22 mouse cellular contexts compared by ENCODE assay signal in the genomic region with DNA sequence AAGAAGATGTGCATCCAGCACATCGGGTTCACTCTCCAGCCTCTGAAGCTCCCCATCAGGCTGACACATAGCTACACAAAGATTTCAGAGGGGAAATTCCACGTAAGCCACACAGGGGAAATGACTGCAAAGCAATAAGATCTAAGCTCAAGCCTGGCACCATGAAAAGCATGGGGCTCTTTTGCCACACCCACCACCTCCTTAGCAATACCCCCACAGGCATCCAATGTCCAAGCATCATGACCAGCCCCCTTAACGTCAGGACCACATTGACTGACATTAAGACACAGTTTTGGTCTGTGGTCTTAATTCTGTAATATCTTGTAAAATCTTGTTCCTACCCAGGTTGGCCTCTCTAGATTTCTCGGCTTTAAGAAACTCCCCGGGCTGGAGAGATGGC. TPM values are rescaled to one million over a fixed set of nuclear protein-coding genes. Genes with fewer than 3 reads are reported as not detected.
DNase-seq lines count a peak whose midpoint lies in the region; ATAC-seq and TF ChIP-seq lines count a peak whose summit lies in the region.
"Had no signal": no experiment of that assay in that cellular context is flagged by ENCODE, and none has a peak within 500 bp of the region (broad histone marks: within the 10 kb centered on the region; RNA-seq: fewer than 3 reads in every experiment).

No protein-coding gene starts in this region.

- H3K9me3 ChIP-seq in midbrain, embryonic 11.5 days (ENCODE audit: control insufficient read depth, low read length): no peaks in the 10 kb centered on the region
- no peaks in the 10 kb centered on the region for H3K9me3 ChIP-seq in midbrain, postnatal 0 days (ENCODE audit: low read length)
- H3K9me3 ChIP-seq: embryonic facial prominence, embryonic 10.5 days; embryonic facial prominence, embryonic 12.5 days; forebrain, embryonic 13.5 days; forebrain, embryonic 15.5 days had no signal

- H3K36me3 ChIP-seq in midbrain, embryonic 11.5 days (ENCODE audit: control insufficient read depth, insufficient read depth, low read length): peaks cover 8% of the 10 kb centered on the region; the same call in 1 of the 2 replicates
- H3K36me3 ChIP-seq in midbrain, postnatal 0 days (ENCODE audit: insufficient read depth, low read length): peaks cover 25% of the 10 kb centered on the region

- ATAC-seq in midbrain, embryonic 11.5 days (ENCODE audit: low FRiP score): no peak
- ATAC-seq in midbrain, postnatal 0 days (ENCODE audit: low FRiP score): no peak
- peak; percentile 39 for ATAC-seq in CD4-positive, CD25-positive, alpha-beta regulatory T cell, adult 4 months
- ATAC-seq: forebrain, embryonic 13.5 days; forebrain, embryonic 15.5 days; forebrain, postnatal 0 days had no signal

- H3K4me1 ChIP-seq in midbrain, embryonic 11.5 days (ENCODE audit: control insufficient read depth, insufficient read depth, low read length): no peaks in the 10 kb centered on the region
- H3K4me1 ChIP-seq in midbrain, postnatal 0 days (ENCODE audit: insufficient read depth, low read length): no peaks in the 10 kb centered on the region
- H3K4me1 ChIP-seq: embryonic facial prominence, embryonic 10.5 days; embryonic facial prominence, embryonic 12.5 days had no signal

- 91% methylated on average over 5 of the region's 5 CpGs for WGBS in midbrain, embryonic 11.5 days
- WGBS in midbrain, postnatal 0 days: 86% methylated on average over 5 of the region's 5 CpGs

- H3K9ac ChIP-seq in midbrain, embryonic 11.5 days (ENCODE audit: low read length): no peak overlapping the region
- H3K9ac ChIP-seq in midbrain, postnatal 0 days (replicated peaks; ENCODE audit: low read length, poor library complexity, severe bottlenecking): no peak overlapping the region
- H3K9ac ChIP-seq: embryonic facial prominence, embryonic 12.5 days; forebrain, embryonic 13.5 days; forebrain, embryonic 15.5 days; forebrain, postnatal 0 days had no signal

- H3K27ac ChIP-seq in midbrain, embryonic 11.5 days (ENCODE audit: low read depth, low read length): no peak overlapping the region
- no peak overlapping the region for H3K27ac ChIP-seq in midbrain, postnatal 0 days (ENCODE audit: low read depth, low read length)
- H3K27ac ChIP-seq: embryonic facial prominence, embryonic 10.5 days; embryonic facial prominence, embryonic 12.5 days; forebrain, embryonic 13.5 days; forebrain, embryonic 15.5 days had no signal

- no peak for TF ChIP-seq CTCF in midbrain, postnatal 0 days (IDR thresholded peaks at IDR 0.05)

- intact Hi-C loops in left cerebral cortex, postnatal 4 days (cut with DNase I): no loop called here

- no peaks in the 10 kb centered on the region for H3K27me3 ChIP-seq in midbrain, embryonic 11.5 days (ENCODE audit: control insufficient read depth, insufficient read depth, low read length)
- H3K27me3 ChIP-seq in midbrain, postnatal 0 days (ENCODE audit: insufficient read depth, low read length): no peaks in the 10 kb centered on the region
- H3K27me3 ChIP-seq: embryonic facial prominence, embryonic 12.5 days; forebrain, embryonic 13.5 days; forebrain, embryonic 15.5 days had no signal

- H3K4me2 ChIP-seq in midbrain, embryonic 11.5 days: no peak overlapping the region
- no peak overlapping the region for H3K4me2 ChIP-seq in midbrain, postnatal 0 days (ENCODE audit: low read depth, low read length, poor library complexity, severe bottlenecking)
- H3K4me2 ChIP-seq: embryonic facial prominence, embryonic 12.5 days; forebrain, embryonic 13.5 days; forebrain, embryonic 15.5 days had no signal

- no peak overlapping the region for H3K4me3 ChIP-seq in midbrain, embryonic 11.5 days (ENCODE audit: low read depth, low read length)
- H3K4me3 ChIP-seq in midbrain, postnatal 0 days (ENCODE audit: low read depth, low read length): no peak overlapping the region
- H3K4me3 ChIP-seq: embryonic facial prominence, embryonic 10.5 days; embryonic facial prominence, embryonic 12.5 days; forebrain, embryonic 13.5 days; forebrain, embryonic 15.5 days had no signal

- DNase-seq in midbrain, embryonic 11.5 days (ENCODE audit: low spot score, missing footprints): peak; percentile 80
- no peak for DNase-seq in midbrain, postnatal 0 days (ENCODE audit: low spot score)
- DNase-seq in left cerebral cortex, postnatal 4 days: no peak
- DNase-seq in right cerebral cortex, postnatal 14 days: no peak
- DNase-seq: adrenal gland, adult 2 months; adrenal gland, postnatal 10 days; adrenal gland, postnatal 25 days; cerebellum, adult 11 months; cerebellum, adult 18-20 months; cerebellum, adult 8-10 months; cerebellum, adult 9-11 months; cerebellum, postnatal 14 days; cerebellum, postnatal 36 days; embryo, embryonic 11 days; forebrain, postnatal 0 days had no signal

RNA-seq across cellular contexts. Expression of a gene that starts 26.1 kb away (rescaled TPM):
- 0.06 and 0.12 TPM in 2 replicates for polyA plus RNA-seq in midbrain, embryonic 11.5 days (2014; fragmentation: Nextera tagmentation; extraction: Ambion mirVana)
- total RNA-seq in midbrain, postnatal 0 days (2014; rRNA removed): 2.5 and 2.6 TPM in 2 replicates
- 1.1 and 1.5 TPM in 2 replicates for polyA plus RNA-seq in midbrain, postnatal 0 days (2015; fragmentation: Nextera tagmentation; extraction: Ambion mirVana)
- not detected for polyA plus RNA-seq in CD4-positive, CD25-positive, alpha-beta regulatory T cell, adult 4 months (2017; shearing (Covaris generic))
- total RNA-seq in left cerebral cortex, postnatal 4 days (2021): 10 to 100 TPM; 11.8 to 12.6 TPM

RNA-seq across cellular contexts. Expression of a gene that starts 26.7 kb away (rescaled TPM):
- 19.5 and 20.2 TPM in 2 replicates for polyA plus RNA-seq in midbrain, embryonic 11.5 days (2014; fragmentation: Nextera tagmentation; extraction: Ambion mirVana)
- 16.6 and 21.9 TPM in 2 replicates for total RNA-seq in midbrain, postnatal 0 days (2014; rRNA removed)
- 13.7 and 20.6 TPM in 2 replicates for polyA plus RNA-seq in midbrain, postnatal 0 days (2015; fragmentation: Nextera tagmentation; extraction: Ambion mirVana)
- 10 to 100 TPM; 19.2 to 24.4 TPM for polyA plus RNA-seq in CD4-positive, CD25-positive, alpha-beta regulatory T cell, adult 4 months (2017; shearing (Covaris generic))
- total RNA-seq in left cerebral cortex, postnatal 4 days (2021): 10 to 100 TPM; 36.3 to 37.6 TPM

RNA-seq across cellular contexts. Expression of a gene that starts 26.8 kb away (rescaled TPM):
- 163 and 168 TPM in 2 replicates for polyA plus RNA-seq in midbrain, embryonic 11.5 days (2014; fragmentation: Nextera tagmentation; extraction: Ambion mirVana)
- total RNA-seq in midbrain, postnatal 0 days (2014; rRNA removed): 54.1 and 57.7 TPM in 2 replicates
- 137 TPM in 2 replicates for polyA plus RNA-seq in midbrain, postnatal 0 days (2015; fragmentation: Nextera tagmentation; extraction: Ambion mirVana)
- 10 to 100 TPM; 86.0 to 99.9 TPM for polyA plus RNA-seq in CD4-positive, CD25-positive, alpha-beta regulatory T cell, adult 4 months (2017; shearing (Covaris generic))
- 10 to 100 TPM; 54.9 to 61.7 TPM for total RNA-seq in left cerebral cortex, postnatal 4 days (2021)

RNA-seq across cellular contexts. Expression of a gene that starts 34.8 kb away (rescaled TPM):
- 55.7 and 56.7 TPM in 2 replicates for polyA plus RNA-seq in midbrain, embryonic 11.5 days (2014; fragmentation: Nextera tagmentation; extraction: Ambion mirVana)
- total RNA-seq in midbrain, postnatal 0 days (2014; rRNA removed): 21.4 and 26.5 TPM in 2 replicates
- polyA plus RNA-seq in midbrain, postnatal 0 days (2015; fragmentation: Nextera tagmentation; extraction: Ambion mirVana): 40.7 and 42.4 TPM in 2 replicates
- polyA plus RNA-seq in CD4-positive, CD25-positive, alpha-beta regulatory T cell, adult 4 months (2017; shearing (Covaris generic)): 10 to 100 TPM; 17.9 to 19.9 TPM
- total RNA-seq in left cerebral cortex, postnatal 4 days (2021): 10 to 100 TPM; 13.8 to 14.6 TPM

RNA-seq across cellular contexts. Expression of a gene that starts 45.0 kb away (rescaled TPM):
- 0.56 and 0.99 TPM in 2 replicates for polyA plus RNA-seq in midbrain, embryonic 11.5 days (2014; fragmentation: Nextera tagmentation; extraction: Ambion mirVana)
- total RNA-seq in midbrain, postnatal 0 days (2014; rRNA removed): 29.6 and 33.0 TPM in 2 replicates
- 7.2 and 7.9 TPM in 2 replicates for polyA plus RNA-seq in midbrain, postnatal 0 days (2015; fragmentation: Nextera tagmentation; extraction: Ambion mirVana)
- under 1 TPM in 1 of 2 experiments, not detected in 1; 0.11 TPM for polyA plus RNA-seq in CD4-positive, CD25-positive, alpha-beta regulatory T cell, adult 4 months (2017; shearing (Covaris generic))
- total RNA-seq in left cerebral cortex, postnatal 4 days (2021): 10 to 100 TPM; 20.9 to 25.5 TPM
- total RNA-seq: common myeloid progenitor, adult 5-6 weeks; MEL had no signal
